In genomic region chr14:46385701-46386477, GRCm38 (mm10) we compare ENCODE assay signal across 8 mouse cellular contexts. TPM values are rescaled to one million over a fixed set of nuclear protein-coding genes. Genes with fewer than 3 reads are reported as not detected.
DNase-seq lines count a peak whose midpoint lies in the region; ATAC-seq lines count a peak whose summit lies in the region.

No protein-coding gene starts in this region.

- ATAC-seq in hindbrain, embryonic 12.5 days (ENCODE audit: low FRiP score): no peak
- ATAC-seq in liver, embryonic 13.5 days (ENCODE audit: low read depth): no peak
- no peak for ATAC-seq in stomach, embryonic 14.5 days (ENCODE audit: insufficient number of reproducible peaks, insufficient read depth, low FRiP score, low read depth)

- intact Hi-C loops in left cerebral cortex, postnatal 25 days (cut with DNase I): loop anchor here (5.0 kb wide), 2 partner anchors 79 to 394 kb away; no protein-coding TSS in a partner anchor

- peak overlapping the region; percentile 38; the same call in 1 of the 2 replicates for H3K9ac ChIP-seq in hindbrain, embryonic 12.5 days
- peak overlapping the region; percentile 29; the same call in 1 of the 2 replicates for H3K9ac ChIP-seq in liver, embryonic 13.5 days
- H3K9ac ChIP-seq in stomach, embryonic 14.5 days (replicated peaks; ENCODE audit: low read depth, low read length): peak overlapping the region; percentile 31

- peak overlapping the region; percentile 35; the same call in 1 of the 2 replicates for H3K27ac ChIP-seq in hindbrain, embryonic 12.5 days
- H3K27ac ChIP-seq in liver, embryonic 13.5 days: no peak overlapping the region
- H3K27ac ChIP-seq in stomach, embryonic 14.5 days (ENCODE audit: low read length): peak overlapping the region; percentile 58; the same call in 1 of the 2 replicates

- peak; percentile 50 for DNase-seq in R1 (ENCODE audit: low read depth, low spot score)
- DNase-seq in embryo, embryonic 9.5 days (ENCODE audit: extremely low spot score): peak; percentile 64
- DNase-seq in liver, embryonic 13.5 days: no peak
- no peak for DNase-seq in left cerebral cortex, postnatal 25 days (ENCODE audit: low spot score in 2 of 2)
- no peak for DNase-seq in urinary bladder, postnatal 25 days (ENCODE audit: low spot score)
- no peak for DNase-seq in right cerebral cortex, postnatal 4 days

- H3K36me3 ChIP-seq in hindbrain, embryonic 12.5 days: no peaks in the 10 kb centered on the region
- no peaks in the 10 kb centered on the region for H3K36me3 ChIP-seq in liver, embryonic 13.5 days
- peaks cover 12% of the 10 kb centered on the region for H3K36me3 ChIP-seq in stomach, embryonic 14.5 days (ENCODE audit: control insufficient read depth, insufficient read depth, low read length)

- WGBS in hindbrain, embryonic 12.5 days: under 1% methylated on average over 39 of the region's 39 CpGs
- 1% methylated on average over 39 of the region's 39 CpGs for WGBS in liver, embryonic 13.5 days (ENCODE audit: insufficient replicate concordance)
- WGBS in stomach, embryonic 14.5 days: 1% methylated on average over 39 of the region's 39 CpGs

- peak overlapping the region; percentile 54 for H3K4me3 ChIP-seq in hindbrain, embryonic 12.5 days
- H3K4me3 ChIP-seq in liver, embryonic 13.5 days (replicated peaks): peak overlapping the region; percentile 56
- peak overlapping the region; percentile 53 for H3K4me3 ChIP-seq in stomach, embryonic 14.5 days (ENCODE audit: low read depth, low read length)

- H3K27me3 ChIP-seq in hindbrain, embryonic 12.5 days: peaks cover 91% of the 10 kb centered on the region
- H3K27me3 ChIP-seq in liver, embryonic 13.5 days: peaks cover 89% of the 10 kb centered on the region
- H3K27me3 ChIP-seq in stomach, embryonic 14.5 days (ENCODE audit: control insufficient read depth, insufficient read depth, low read length): no peaks in the 10 kb centered on the region

- peaks cover 47% of the 10 kb centered on the region for H3K4me1 ChIP-seq in hindbrain, embryonic 12.5 days
- peaks cover 23% of the 10 kb centered on the region for H3K4me1 ChIP-seq in liver, embryonic 13.5 days (replicated peaks)
- H3K4me1 ChIP-seq in stomach, embryonic 14.5 days (ENCODE audit: control insufficient read depth, insufficient read depth, low read length): 0 out of 2 replicates have a peak, but pooled peaks cover under 1% of the 10 kb centered on the region

- H3K4me2 ChIP-seq in hindbrain, embryonic 12.5 days (replicated peaks): peak overlapping the region; percentile 83
- H3K4me2 ChIP-seq in liver, embryonic 13.5 days: peak overlapping the region; percentile 70
- H3K4me2 ChIP-seq in stomach, embryonic 14.5 days (replicated peaks; ENCODE audit: low read depth, low read length): peak overlapping the region; percentile 74

- no peaks in the 10 kb centered on the region for H3K9me3 ChIP-seq in hindbrain, embryonic 12.5 days (replicated peaks)
- no peaks in the 10 kb centered on the region for H3K9me3 ChIP-seq in liver, embryonic 13.5 days (replicated peaks)
- H3K9me3 ChIP-seq in stomach, embryonic 14.5 days (ENCODE audit: control insufficient read depth, low read depth, low read length): no peaks in the 10 kb centered on the region

RNA-seq across cellular contexts. Expression of gene Bmp4, which starts 4.6 kb away (rescaled TPM):
- 16.6 and 25.0 TPM in 2 replicates for polyA plus RNA-seq in hindbrain, embryonic 12.5 days (2016; fragmentation: Nextera tagmentation; extraction: Ambion mirVana)
- polyA plus RNA-seq in liver, embryonic 13.5 days (2015; fragmentation: Nextera tagmentation; extraction: Ambion mirVana): 1.4 TPM in 2 replicates
- 58.0 and 73.9 TPM in 2 replicates for polyA plus RNA-seq in stomach, embryonic 14.5 days (2014; fragmentation: Nextera tagmentation; extraction: Ambion mirVana)
- 1 to 10 TPM; 7.1 to 8.5 TPM for total RNA-seq in left cerebral cortex, postnatal 25 days (2021)

RNA-seq across cellular contexts. Expression of gene Gm15217, which starts 6.7 kb away (rescaled TPM):
- not detected in 2 replicates for polyA plus RNA-seq in hindbrain, embryonic 12.5 days (2016; fragmentation: Nextera tagmentation; extraction: Ambion mirVana)
- not detected in 2 replicates for polyA plus RNA-seq in liver, embryonic 13.5 days (2015; fragmentation: Nextera tagmentation; extraction: Ambion mirVana)
- 0.36 and 1.1 TPM in 2 replicates for polyA plus RNA-seq in stomach, embryonic 14.5 days (2014; fragmentation: Nextera tagmentation; extraction: Ambion mirVana)
- total RNA-seq in left cerebral cortex, postnatal 25 days (2021): not detected

Comparison
In these comparisons a context has a peak if more than half of its experiments do, and no peak if none do; other contexts are left out.
1. DNase-seq: peak in R1 (single experiment) and embryo, embryonic 9.5 days (single experiment); none in liver, embryonic 13.5 days (single experiment), left cerebral cortex, postnatal 25 days (0 of 2), urinary bladder, postnatal 25 days (single experiment) and right cerebral cortex, postnatal 4 days (single experiment).
2. Peak in every context shown above with its lines, with median percentiles within 50 percentile points of each other: H3K4me2 ChIP-seq, H3K4me3 ChIP-seq and H3K9ac ChIP-seq.